Mouse (Mus musculus) neural tube, postnatal 0 days (tissue): ENCODE results near the gene Zfp420. TPM values are rescaled to one million over a fixed set of nuclear protein-coding genes. Genes with fewer than 3 reads are reported as not detected.

Experiments
- microRNA-seq: library from miRNA; unstranded; fragments of <30 nt; microRNA quantifications from one replicate; pipeline ENCODE4, GENCODE M21; 2016
- polyA plus RNA-seq: library from polyadenylated mRNA; unstranded; fragments of >200 nt; fragmentation: Nextera tagmentation; extraction: Ambion mirVana; gene quantifications from 2 replicates; pipeline ENCODE4 v1.2.1, GENCODE M21; 2015

Zfp420 gene
- polyA plus RNA-seq: 13.2 and 14.1 TPM in 2 replicates

DNA sequence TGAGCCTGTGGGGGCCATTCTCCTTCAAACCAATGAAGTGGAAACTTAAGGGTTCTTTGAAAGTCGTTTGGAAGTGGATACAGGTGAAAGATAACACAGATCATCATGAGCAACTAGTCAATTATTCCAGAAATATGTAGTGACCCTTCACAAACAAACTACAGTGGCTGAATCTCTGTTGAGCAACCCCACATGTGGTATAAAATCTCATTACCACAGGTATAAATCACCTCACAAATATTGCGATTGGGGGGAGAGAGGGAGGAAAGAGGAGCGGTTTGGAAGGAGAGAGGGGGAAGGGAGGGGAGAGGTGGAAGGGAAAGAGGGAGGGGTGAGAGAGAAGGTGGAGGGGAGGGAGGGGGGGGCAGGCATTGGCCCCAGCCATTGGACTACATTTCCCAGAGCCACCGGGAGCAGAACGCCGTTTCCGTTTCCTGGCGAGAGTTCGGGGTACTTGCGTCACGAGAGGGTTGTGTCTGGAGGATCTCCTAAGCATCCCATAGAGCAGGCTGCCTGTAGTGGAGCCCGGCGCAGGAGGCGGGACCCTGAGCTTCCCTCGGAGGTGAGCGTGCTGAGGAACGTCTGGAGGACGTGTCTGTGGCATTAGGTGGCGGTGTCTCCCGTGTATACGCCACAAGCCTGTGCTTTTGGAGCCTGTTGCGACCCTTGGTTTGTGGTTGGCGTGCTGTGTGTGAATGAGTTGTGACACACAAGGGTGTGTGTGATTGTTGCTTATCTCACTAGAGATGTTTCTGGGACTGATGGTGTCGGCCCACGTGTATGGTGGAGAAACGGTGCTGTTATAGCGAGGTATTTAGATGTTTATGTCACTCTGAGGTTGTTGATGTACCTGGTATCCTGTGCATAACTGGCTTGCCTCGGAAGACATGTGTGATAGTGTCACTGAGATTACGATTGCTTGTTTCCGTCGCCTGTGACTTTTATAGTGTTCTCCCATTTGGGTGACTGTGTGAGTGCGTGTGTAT, at the start of gene Zfp420:
Gene Zfp420, plus strand, starts transcription at position 448 of the 986 bp plus-strand sequence.

DNA sequence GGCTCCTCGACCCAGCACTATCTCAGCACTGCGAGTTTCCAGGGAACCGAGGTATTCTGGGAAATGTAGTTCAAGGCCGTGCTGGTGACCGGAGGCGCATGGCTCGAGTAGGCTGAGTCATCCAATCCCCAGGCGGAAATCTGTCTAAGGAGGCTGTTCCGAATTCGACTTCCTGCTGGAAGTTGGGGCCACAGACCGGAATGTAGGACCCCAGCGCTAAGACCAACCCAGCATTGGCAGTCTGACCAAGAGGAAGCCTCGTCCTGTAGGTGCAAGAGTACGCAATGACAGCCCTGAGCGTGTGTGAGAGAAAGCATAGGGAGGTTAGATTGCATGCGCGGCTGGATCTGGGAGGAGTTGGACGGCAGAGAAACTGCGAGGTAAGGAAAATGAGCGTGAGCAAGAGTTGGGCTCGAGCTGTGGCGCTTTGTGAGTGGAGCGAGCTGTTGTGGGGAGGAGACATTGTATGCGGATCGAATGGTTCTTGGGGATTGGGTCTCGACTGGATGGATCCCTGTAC, 43.8 kb upstream of the Zfp420 start, which contains the start of gene Zfp790:
Gene Zfp790, plus strand, starts transcription at position 205 of the 520 bp plus-strand sequence.

DNA sequence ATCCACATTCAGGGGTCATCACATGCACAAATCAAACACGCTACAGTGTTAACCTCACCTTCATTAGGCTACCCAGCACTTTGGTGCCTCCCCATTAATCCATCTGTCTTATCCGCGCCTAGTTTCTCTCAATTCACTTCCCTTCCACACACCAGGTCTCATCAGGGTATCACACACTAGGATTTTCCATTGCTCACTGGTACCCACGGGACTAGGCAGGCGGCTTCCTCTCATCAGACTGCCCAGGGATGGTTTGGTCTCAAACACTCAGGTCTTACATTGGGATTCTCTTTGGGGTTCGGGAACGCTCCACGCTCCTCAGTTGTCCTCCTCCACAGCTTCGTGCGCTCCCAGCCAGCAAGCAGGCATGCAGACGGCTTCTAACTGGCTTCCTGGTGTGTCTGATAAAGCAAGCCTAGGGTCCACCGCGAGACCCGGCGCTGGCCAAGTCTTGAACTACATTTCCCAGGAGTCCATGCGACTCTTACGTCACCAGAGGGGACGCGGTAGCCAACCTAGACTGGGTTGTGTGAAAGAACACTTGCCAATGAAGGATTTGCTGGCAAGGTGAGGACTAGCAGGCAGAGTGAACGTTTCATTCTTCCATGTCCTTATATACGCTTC, 6.4 kb upstream of the Zfp420 start, which contains the start of gene Zfp940:
Gene Zfp940, minus strand, starts transcription at position 451 of the 624 bp plus-strand sequence.

DNA sequence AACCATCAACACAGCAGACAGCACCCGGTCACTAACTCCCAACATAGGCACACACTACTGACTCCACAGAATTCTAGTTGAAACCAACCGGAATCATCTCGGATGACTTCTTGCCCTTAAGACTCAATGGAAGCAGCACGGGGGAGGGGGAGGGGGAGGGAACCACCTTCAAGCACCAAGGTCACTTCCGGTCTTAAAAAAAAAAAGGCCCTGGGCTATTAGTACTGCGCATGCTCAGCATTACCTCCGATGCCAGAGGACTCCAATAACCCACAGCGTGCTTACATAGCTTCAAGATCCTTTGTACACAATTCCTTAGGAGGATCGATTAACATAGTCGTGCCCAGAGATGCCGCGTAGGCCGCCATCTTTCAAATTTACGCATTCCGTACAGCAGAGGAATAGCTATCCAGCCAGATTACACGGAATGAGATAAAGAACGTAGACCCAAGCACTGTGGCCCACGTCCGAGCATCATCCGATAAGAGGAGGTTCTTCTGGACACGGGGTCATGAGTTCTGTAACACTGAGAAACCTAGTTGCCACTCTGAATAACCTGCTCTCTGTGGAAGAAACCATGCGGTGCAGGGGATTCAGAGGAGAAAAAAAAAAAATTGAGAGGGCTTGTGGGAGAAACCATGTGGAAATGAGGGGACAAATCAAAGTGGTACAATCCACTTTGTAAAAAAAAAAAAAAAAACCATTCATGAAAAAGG, 46.3 kb downstream of the Zfp420 start, which contains the start of gene Zfp27:
Gene Zfp27, minus strand, starts transcription at position 607 of the 716 bp plus-strand sequence.

DNA sequence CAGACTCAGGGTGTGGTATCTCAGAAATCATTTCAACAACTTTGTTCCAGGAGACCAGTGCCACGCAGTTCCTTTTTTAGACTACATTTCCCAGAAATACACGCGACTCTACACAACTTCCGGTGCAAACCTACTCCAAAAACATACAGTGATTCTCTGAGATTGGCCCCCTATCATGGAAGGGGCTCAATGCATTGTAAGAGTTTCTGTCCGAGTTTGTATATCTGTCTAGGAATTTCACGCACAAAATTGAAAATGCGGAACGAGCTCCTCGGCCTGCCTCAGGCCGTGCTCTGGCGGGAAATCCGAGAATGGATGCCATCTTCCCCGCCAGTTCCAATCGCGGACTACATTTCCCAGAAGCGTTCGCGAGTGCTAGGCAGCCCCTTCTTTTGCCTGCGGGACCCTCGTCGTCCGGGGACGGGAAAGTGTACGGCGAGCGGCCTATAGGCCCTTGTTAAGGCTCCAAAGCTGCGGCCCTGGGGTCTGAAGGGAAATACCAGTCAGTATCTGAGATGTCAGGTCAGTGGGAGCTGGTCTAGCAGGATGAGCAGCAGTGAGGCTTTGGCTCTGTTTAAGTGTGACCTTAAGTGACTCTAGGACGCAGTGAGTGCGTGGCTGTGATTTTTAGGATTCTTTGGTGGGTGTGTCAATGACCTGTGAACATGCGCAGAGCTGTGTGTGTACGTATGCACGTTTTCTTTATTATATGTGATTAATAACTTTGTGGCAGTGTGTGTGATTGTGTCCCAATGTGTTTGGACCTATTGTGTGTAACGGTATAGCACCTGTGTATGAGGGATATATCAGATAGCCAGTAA, 48.6 kb downstream of the Zfp420 start, which contains the start of gene Zfp383:
Gene Zfp383, plus strand, starts transcription at position 94 of the 821 bp plus-strand sequence.

Small RNAs within 50 kb of the gene (microRNA-seq; reads per million reads assigned to microRNA genes)
- not detected for gene Mir7668

Other genes starting within 250 kb of the Zfp420 start
- 0.06 and 0.14 TPM in 2 replicates for gene Catsperg2, start 132.9 kb upstream of the Zfp420 start, polyA plus RNA-seq
- 7.3 and 7.4 TPM in 2 replicates for gene Zfp84, start 91.4 kb upstream of the Zfp420 start, polyA plus RNA-seq
- gene Zfp30, start 76.0 kb upstream of the Zfp420 start, polyA plus RNA-seq: 11.2 and 12.6 TPM in 2 replicates
- 11.8 and 12.5 TPM in 2 replicates for gene Zfp790, start 43.9 kb upstream of the Zfp420 start, polyA plus RNA-seq
- 9.0 and 10.2 TPM in 2 replicates for gene Zfp940, start 6.3 kb upstream of the Zfp420 start, polyA plus RNA-seq
- 9.3 and 9.5 TPM in 2 replicates for gene Zfp27, start 46.6 kb downstream of the Zfp420 start, polyA plus RNA-seq
- gene Zfp383, start 48.2 kb downstream of the Zfp420 start, polyA plus RNA-seq: 3.9 and 4.0 TPM in 2 replicates
- 14.1 and 18.0 TPM in 2 replicates for gene Zfp74, start 94.1 kb downstream of the Zfp420 start, polyA plus RNA-seq
- gene Zfp568, start 124.0 kb downstream of the Zfp420 start, polyA plus RNA-seq: 3.5 and 3.8 TPM in 2 replicates
- 7.7 and 8.9 TPM in 2 replicates for gene Zfp14, start 191.4 kb downstream of the Zfp420 start, polyA plus RNA-seq
- 6.1 and 7.4 TPM in 2 replicates for gene Zfp82, start 212.9 kb downstream of the Zfp420 start, polyA plus RNA-seq
- 1.3 TPM in 1 of 2 replicates, not detected in the other for gene Gm26920, start 230.4 kb downstream of the Zfp420 start, polyA plus RNA-seq
- 14.9 and 16.5 TPM in 2 replicates for gene Zfp566, start 230.5 kb downstream of the Zfp420 start, polyA plus RNA-seq
- 43.7 and 49.3 TPM in 2 replicates for gene Zfp260, start 234.8 kb downstream of the Zfp420 start, polyA plus RNA-seq